Mouse (Mus musculus): ENCODE data around the gene Gm11444. TPM values are rescaled to one million over a fixed set of nuclear protein-coding genes. Genes with fewer than 3 reads are reported as not detected.
A peak's percentile ranks its signal among the peaks of the same experiment; 100 is the strongest.

The Gm11444 gene
- polyA plus RNA-seq, 1 experiment, result not detected

DNA sequence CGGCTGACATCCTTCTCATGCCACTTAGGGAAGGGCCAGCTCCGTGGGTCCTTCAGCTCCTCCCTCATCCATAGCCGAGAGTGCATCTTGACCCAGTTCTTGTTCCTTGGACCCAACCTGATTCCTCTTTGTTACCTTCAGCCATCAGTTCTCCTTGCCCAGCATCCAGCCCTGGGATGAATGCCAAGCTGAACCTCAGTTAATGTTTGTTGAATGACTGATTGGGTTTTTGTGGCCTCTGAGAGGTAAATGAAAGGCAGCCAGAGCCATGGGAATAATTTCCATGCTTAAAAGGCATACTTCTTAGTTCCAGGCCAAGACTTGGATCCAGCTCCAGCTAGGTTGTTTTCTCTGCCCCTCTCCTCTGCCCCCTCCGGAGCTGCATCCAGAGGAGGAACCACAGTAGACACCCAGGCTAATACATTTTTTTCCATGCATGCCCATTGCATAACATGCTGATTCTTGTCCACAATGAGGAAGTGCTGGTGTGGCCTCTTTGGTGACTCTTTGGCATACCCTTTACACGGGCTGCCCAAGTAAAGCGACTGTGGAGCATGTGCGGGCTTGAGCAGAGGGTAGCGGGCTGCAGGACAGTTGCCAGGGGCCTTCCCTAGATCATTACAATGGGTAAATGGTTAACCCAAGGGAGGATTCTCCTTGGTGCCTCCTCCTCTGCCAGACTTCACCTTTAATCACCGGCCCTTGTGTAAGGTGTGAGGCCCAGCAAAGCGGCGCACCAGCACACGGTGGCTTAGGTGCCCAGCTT, 37.7 kb downstream of the Gm11444 start:
- H3K9me3 ChIP-seq (ENCODE audit: control insufficient read depth, low read length), result no peaks in the 10 kb centered on the region
- H3K36me3 ChIP-seq (ENCODE audit: control insufficient read depth), result no peaks in the 10 kb centered on the region
- H3K4me1 ChIP-seq (ENCODE audit: control insufficient read depth), result peaks cover 8% of the 10 kb centered on the region
- no peak overlapping the region for H3K4me3 ChIP-seq (replicated peaks)
- TF ChIP-seq GATA1 (IDR thresholded peaks at IDR 0.05; ENCODE audit: low read length), result no peak
- TF ChIP-seq TAL1 (IDR thresholded peaks at IDR 0.05; ENCODE audit: low read length), result no peak
- peaks cover 4% of the 10 kb centered on the region; the same call in 1 of the 2 replicates for H3K27me3 ChIP-seq (ENCODE audit: control insufficient read depth)

DNA sequence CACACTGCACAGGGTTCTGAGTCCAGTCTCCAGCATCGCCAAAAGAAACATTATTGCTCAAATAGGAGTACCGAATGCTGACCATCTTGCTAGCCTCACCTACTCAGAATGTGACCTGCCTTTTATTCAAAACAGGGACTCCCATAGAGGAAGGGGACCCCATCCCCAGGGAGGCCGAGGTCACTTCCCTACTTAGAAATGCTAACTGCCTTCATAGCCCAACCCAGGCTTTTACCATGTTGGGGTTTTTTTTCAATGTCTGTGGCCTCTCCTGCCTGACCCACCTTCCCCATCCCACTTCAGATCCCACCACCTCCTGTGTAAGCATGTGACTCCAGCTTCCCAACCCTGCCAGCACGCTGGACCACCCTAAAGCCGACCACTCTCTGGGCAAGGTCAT, 38.5 kb downstream of the Gm11444 start:
- H3K4me1 ChIP-seq (ENCODE audit: control insufficient read depth), result peaks cover 11% of the 10 kb centered on the region
- H3K9me3 ChIP-seq (ENCODE audit: control insufficient read depth, low read length), result no peaks in the 10 kb centered on the region
- H3K27me3 ChIP-seq (ENCODE audit: control insufficient read depth), result peaks cover 4% of the 10 kb centered on the region; the same call in 1 of the 2 replicates
- H3K36me3 ChIP-seq (ENCODE audit: control insufficient read depth), result no peaks in the 10 kb centered on the region
- TF ChIP-seq TAL1 (IDR thresholded peaks at IDR 0.05; ENCODE audit: low read length) (no peak), GATA1 (IDR thresholded peaks at IDR 0.05; ENCODE audit: low read length) (no peak)
- H3K4me3 ChIP-seq (replicated peaks), result no peak overlapping the region

DNA sequence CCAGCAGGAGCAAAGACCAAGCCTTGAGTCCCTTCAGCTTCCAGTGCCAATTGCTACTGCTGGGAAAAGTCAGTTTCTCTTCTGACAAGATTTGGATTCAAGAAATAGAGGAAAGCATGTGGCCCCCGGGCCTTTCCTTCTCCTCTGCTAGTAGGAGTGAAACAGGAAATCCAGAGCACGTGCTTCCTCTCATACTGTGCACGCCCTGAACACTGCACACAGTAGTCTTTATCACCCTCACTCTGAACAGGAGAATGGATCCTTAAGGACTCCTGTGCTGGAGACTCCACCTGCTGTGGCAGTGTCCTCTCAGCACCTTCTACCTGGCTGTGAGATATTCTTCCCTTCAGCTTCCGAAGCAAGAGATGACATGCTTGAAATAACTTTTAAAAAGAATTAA, 38.9 kb downstream of the Gm11444 start:
- Histone ChIP-seq H3K4me1 (ENCODE audit: control insufficient read depth) (peaks cover 12% of the 10 kb centered on the region), H3K27me3 (ENCODE audit: control insufficient read depth) (peaks cover 4% of the 10 kb centered on the region; the same call in 1 of the 2 replicates), H3K36me3 (ENCODE audit: control insufficient read depth) (peaks cover under 1% of the 10 kb centered on the region; the same call in 1 of the 2 replicates), H3K4me3 (replicated peaks) (no peak overlapping the region), H3K9me3 (ENCODE audit: control insufficient read depth, low read length) (no peaks in the 10 kb centered on the region)
- TF ChIP-seq TAL1 (IDR thresholded peaks at IDR 0.05; ENCODE audit: low read length), result no peak
- TF ChIP-seq GATA1 (IDR thresholded peaks at IDR 0.05; ENCODE audit: low read length), result no peak

DNA sequence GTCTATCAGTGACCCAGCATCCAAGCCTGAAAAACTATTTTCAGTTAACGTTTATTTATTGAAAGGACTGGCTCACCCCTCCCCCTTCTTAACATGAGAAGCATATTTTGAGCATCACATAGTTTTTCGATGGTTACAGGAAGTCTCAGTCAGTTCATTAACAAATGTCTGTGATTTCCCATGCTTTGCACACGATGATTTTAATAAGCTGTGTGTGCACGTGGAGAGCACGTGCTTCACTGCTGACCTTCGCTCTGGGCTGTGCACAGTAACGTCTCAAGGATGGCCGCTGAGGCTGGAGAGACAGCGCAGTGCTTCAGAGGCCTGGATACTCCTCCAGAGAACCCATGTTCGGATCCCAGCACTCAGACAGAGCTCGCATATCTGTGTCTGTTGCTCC, 42.8 kb downstream of the Gm11444 start:
- Histone ChIP-seq H3K4me1 (ENCODE audit: control insufficient read depth) (peaks cover 49% of the 10 kb centered on the region), H3K36me3 (ENCODE audit: control insufficient read depth) (peaks cover 21% of the 10 kb centered on the region), H3K4me3 (replicated peaks) (no peak overlapping the region), H3K27me3 (ENCODE audit: control insufficient read depth) (no peaks in the 10 kb centered on the region), H3K9me3 (ENCODE audit: control insufficient read depth, low read length) (no peaks in the 10 kb centered on the region)
- TF ChIP-seq TAL1 (IDR thresholded peaks at IDR 0.05; ENCODE audit: low read length) (no peak), GATA1 (IDR thresholded peaks at IDR 0.05; ENCODE audit: low read length) (no peak)

DNA sequence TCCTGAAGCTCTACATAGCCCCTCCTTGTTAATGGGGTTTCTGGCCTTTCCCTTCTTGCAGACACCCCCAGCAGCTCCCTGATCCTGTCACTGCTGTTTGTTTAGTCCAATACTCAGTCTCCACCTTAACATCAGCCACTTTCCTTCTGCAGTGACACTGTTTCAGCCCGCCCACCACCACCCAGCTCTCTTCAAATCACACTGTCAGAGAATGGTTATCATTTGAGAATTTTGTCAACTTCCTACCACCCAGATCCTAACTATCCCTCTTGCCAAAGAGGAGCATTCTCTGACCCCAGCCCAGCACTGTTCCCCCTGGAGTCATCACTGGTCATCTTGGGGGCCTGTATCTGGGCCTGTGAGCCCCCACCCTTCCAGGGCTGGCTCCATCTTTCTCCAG, 44.4 kb downstream of the Gm11444 start:
- peaks cover 61% of the 10 kb centered on the region for H3K4me1 ChIP-seq (ENCODE audit: control insufficient read depth)

DNA sequence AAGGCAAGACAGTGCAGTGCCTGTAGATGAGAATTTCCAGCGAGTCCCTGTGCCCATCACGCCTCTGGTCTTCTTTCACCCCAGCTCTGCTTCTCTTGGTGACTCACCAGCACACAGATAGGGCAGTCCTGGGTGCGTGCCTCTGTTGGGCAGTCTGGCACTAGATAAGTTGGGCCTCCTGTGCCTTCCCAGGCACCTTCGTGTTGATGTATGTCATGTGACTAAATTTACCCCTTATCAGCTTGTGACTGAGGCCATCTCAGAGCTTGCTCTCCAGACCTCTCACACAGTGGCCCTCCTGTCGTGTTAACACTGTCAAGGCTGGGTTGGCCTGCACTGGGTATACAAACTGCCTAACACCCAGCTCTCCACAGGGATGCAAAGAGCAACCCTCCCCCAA, 46.1 kb downstream of the Gm11444 start:
- H3K27me3 ChIP-seq (ENCODE audit: control insufficient read depth), result peaks cover 7% of the 10 kb centered on the region; the same call in 1 of the 2 replicates
- TF ChIP-seq TAL1 (IDR thresholded peaks at IDR 0.05; ENCODE audit: low read length), result peak; percentile 78
- TF ChIP-seq GATA1 (IDR thresholded peaks at IDR 0.05; ENCODE audit: low read length), result peak; percentile 93
- peaks cover 78% of the 10 kb centered on the region for H3K4me1 ChIP-seq (ENCODE audit: control insufficient read depth)
- H3K9me3 ChIP-seq (ENCODE audit: control insufficient read depth, low read length), result no peaks in the 10 kb centered on the region
- peak overlapping the region; percentile 67 for H3K4me3 ChIP-seq (replicated peaks)
- H3K36me3 ChIP-seq (ENCODE audit: control insufficient read depth), result peaks cover 49% of the 10 kb centered on the region

More for the DNA sequence above, 44.4 kb downstream of the Gm11444 start:
- Histone ChIP-seq H3K9me3 (ENCODE audit: control insufficient read depth, low read length) (no peaks in the 10 kb centered on the region), H3K27me3 (ENCODE audit: control insufficient read depth) (no peaks in the 10 kb centered on the region; the same call in 1 of the 2 replicates), H3K36me3 (ENCODE audit: control insufficient read depth) (peaks cover 36% of the 10 kb centered on the region), H3K4me3 (replicated peaks) (no peak overlapping the region)
- TF ChIP-seq GATA1 (IDR thresholded peaks at IDR 0.05; ENCODE audit: low read length) (no peak), TAL1 (IDR thresholded peaks at IDR 0.05; ENCODE audit: low read length) (no peak)

DNA sequence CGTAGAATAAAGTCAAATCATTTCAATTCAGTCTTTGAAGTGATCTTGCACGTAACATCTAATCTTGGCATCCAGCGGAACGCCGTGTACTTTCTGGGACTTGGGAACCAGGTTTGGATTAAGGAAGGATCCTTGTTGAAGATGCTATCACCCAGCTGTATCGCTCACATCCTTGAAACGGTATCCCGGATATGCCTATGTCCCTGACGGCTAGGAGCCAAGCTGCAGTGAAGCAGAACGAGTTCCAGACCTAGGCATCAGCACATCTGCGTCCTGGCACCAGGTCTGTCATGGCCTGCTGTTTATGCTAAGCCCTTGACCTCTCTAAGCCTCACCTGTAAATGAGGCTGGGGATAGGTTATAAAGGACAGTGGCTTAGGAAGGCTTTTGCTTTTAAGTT, 49.8 kb downstream of the Gm11444 start:
- Histone ChIP-seq H3K4me1 (ENCODE audit: control insufficient read depth) (peaks cover 82% of the 10 kb centered on the region), H3K27me3 (ENCODE audit: control insufficient read depth) (peaks cover 7% of the 10 kb centered on the region; the same call in 1 of the 2 replicates), H3K36me3 (ENCODE audit: control insufficient read depth) (peaks cover 78% of the 10 kb centered on the region), H3K4me3 (replicated peaks) (peak overlapping the region; percentile 57), H3K9me3 (ENCODE audit: control insufficient read depth, low read length) (no peaks in the 10 kb centered on the region)
- TF ChIP-seq GATA1 (IDR thresholded peaks at IDR 0.05; ENCODE audit: low read length), result no peak
- TF ChIP-seq TAL1 (IDR thresholded peaks at IDR 0.05; ENCODE audit: low read length), result no peak

DNA sequence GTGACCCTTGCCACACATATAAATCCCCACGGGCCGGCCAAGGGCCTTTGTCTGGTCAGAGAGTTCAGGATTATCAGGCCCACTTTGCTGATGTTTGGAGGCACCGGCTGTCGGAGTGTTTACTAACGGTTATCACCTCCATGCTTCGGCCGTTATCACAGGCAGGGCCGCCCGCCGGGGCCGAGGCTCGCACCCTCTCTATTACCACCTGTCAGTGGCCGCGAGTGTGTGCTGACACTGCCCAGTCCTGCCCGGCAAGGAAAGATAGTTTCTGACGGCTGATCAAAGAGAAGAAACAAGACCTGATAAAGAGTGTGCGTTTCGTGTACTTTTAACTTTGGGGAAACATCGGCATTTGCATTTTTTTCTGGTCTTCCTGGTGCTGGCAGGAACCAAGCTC, 50.3 kb downstream of the Gm11444 start:
- H3K4me3 ChIP-seq (replicated peaks), result peak overlapping the region; percentile 57
- H3K9me3 ChIP-seq (ENCODE audit: control insufficient read depth, low read length), result no peaks in the 10 kb centered on the region
- H3K36me3 ChIP-seq (ENCODE audit: control insufficient read depth), result peaks cover 78% of the 10 kb centered on the region
- H3K27me3 ChIP-seq (ENCODE audit: control insufficient read depth), result peaks cover 7% of the 10 kb centered on the region; the same call in 1 of the 2 replicates
- no peak; the same call in 2 of the 3 replicates for TF ChIP-seq TAL1 (IDR thresholded peaks at IDR 0.05; ENCODE audit: low read length)
- no peak for TF ChIP-seq GATA1 (IDR thresholded peaks at IDR 0.05; ENCODE audit: low read length)
- peaks cover 78% of the 10 kb centered on the region for H3K4me1 ChIP-seq (ENCODE audit: control insufficient read depth)

DNA sequence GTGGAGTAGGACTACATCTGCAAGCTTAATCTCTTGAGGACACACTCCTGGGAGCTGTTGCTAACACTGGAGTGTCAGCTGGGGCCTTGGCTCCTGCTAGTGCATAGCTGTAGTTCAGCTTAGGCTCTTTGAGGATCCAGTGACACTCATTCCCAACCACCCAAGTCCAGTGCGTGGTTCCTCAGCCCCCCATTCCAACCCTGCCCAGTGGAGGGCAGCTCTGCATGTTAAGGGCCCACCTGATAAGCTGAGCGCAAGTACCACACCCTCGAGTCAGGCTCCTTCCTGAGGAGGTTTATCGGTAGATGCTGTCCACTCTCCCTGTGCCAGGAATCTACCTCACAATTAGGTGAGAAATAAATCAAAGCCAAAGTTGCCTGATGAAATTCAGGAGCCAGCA, 50.7 kb downstream of the Gm11444 start:
- no peak; the same call in 2 of the 3 replicates for TF ChIP-seq TAL1 (IDR thresholded peaks at IDR 0.05; ENCODE audit: low read length)
- peak; percentile 59; the same call in 1 of the 2 replicates for TF ChIP-seq GATA1 (IDR thresholded peaks at IDR 0.05; ENCODE audit: low read length)
- H3K4me3 ChIP-seq (replicated peaks), result peak overlapping the region; percentile 57
- H3K27me3 ChIP-seq (ENCODE audit: control insufficient read depth), result peaks cover 7% of the 10 kb centered on the region; the same call in 1 of the 2 replicates
- no peaks in the 10 kb centered on the region for H3K9me3 ChIP-seq (ENCODE audit: control insufficient read depth, low read length)
- H3K36me3 ChIP-seq (ENCODE audit: control insufficient read depth), result peaks cover 80% of the 10 kb centered on the region
- H3K4me1 ChIP-seq (ENCODE audit: control insufficient read depth), result peaks cover 77% of the 10 kb centered on the region

Other genes with a start within 250 kb of the Gm11444 start
- gene Tbx2, start 17.8 kb downstream of the Gm11444 start, polyA plus RNA-seq (2012), result 0.12 and 0.13 TPM in 2 replicates
- not detected in 2 replicates for gene Tbx4, start 36.1 kb upstream of the Gm11444 start, polyA plus RNA-seq (2012)

Data from erythroblast, embryonic 14.5 days (primary cell).